Mouse (Mus musculus) midbrain, embryonic 11.5 days (tissue): ENCODE measurements around the gene Efcab2. TPM values are rescaled to one million over a fixed set of nuclear protein-coding genes. Genes with fewer than 3 reads are reported as not detected.

Experiments
- ATAC-seq: fragments of 200-750 bp; cut with Nextera tagmentation; 2 replicates; pipeline ENCODE4 v1.8.0; 2017; ENCODE audit warnings: moderate TSS enrichment, moderate library complexity; ENCODE audit not compliant: low FRiP score
- DNase-seq: peaks from one replicate; pipeline ENCODE4 v3.0.0; 2015; ENCODE audit warnings: low spot score; ENCODE audit errors: missing footprints
- H3K27ac ChIP-seq: fragments of 300-500 bp; sonication (generic); 2 replicates; pipeline ENCODE4 v1.5.1; 2014; ENCODE audit warnings: low read depth, low read length
- H3K27me3 ChIP-seq: fragments of 300-500 bp; sonication (generic); 2 replicates; pipeline ENCODE4 v1.6.1; 2014; ENCODE audit warnings: mild to moderate bottlenecking, low read length, moderate library complexity, mixed read lengths; ENCODE audit not compliant: control insufficient read depth, insufficient read depth
- H3K36me3 ChIP-seq: fragments of 300-500 bp; sonication (generic); 2 replicates; pipeline ENCODE4 v1.6.1; 2014; ENCODE audit warnings: mild to moderate bottlenecking, low read length, moderate library complexity, mixed read lengths; ENCODE audit not compliant: control insufficient read depth, insufficient read depth
- H3K4me1 ChIP-seq: fragments of 300-500 bp; sonication (generic); 2 replicates; pipeline ENCODE4 v1.6.1; 2014; ENCODE audit warnings: low read length; ENCODE audit not compliant: control insufficient read depth, insufficient read depth
- H3K4me2 ChIP-seq: fragments of 300-500 bp; sonication (generic); 2 replicates; pipeline ENCODE4 v1.6.1; 2014; ENCODE audit warnings: mild to moderate bottlenecking, moderate library complexity
- H3K4me3 ChIP-seq: fragments of 300-500 bp; sonication (generic); 2 replicates; pipeline ENCODE4 v1.5.1; 2014; ENCODE audit warnings: low read depth, low read length
- H3K9ac ChIP-seq: fragments of 300-500 bp; sonication (generic); 2 replicates; pipeline ENCODE4 v1.6.1; 2014; ENCODE audit warnings: low read length
- H3K9me3 ChIP-seq: fragments of 300-500 bp; sonication (generic); 2 replicates; pipeline ENCODE4 v1.6.1; 2016; ENCODE audit warnings: low read length; ENCODE audit not compliant: control insufficient read depth
- WGBS: fragments of 180-500 bp; shearing (Covaris S2); extraction: QIAGEN DNeasy Blood & Tissue Kit; methylation state at CpG from one replicate; pipeline ENCODE4 v1.1.7; 2014; 5-methylcytosine and 5-hydroxymethylcytosine counted together
- polyA plus RNA-seq: library from polyadenylated mRNA; unstranded; fragments of >200 nt; fragmentation: Nextera tagmentation; extraction: Ambion mirVana; gene quantifications from 2 replicates; pipeline ENCODE4 v1.2.1, GENCODE M21; 2014

Efcab2 gene
- polyA plus RNA-seq, 1 experiment from 2014 or later: 9.9 TPM

GRCm38 (mm10) chr1:178449933-178450332, 44.0 kb downstream of the Efcab2 start:
- Histone ChIP-seq H3K36me3 (no peaks in the 10 kb centered on the region), H3K27me3 (no peaks in the 10 kb centered on the region), H3K9ac (no peak overlapping the region), H3K4me3 (no peak overlapping the region), H3K4me1 (no peaks in the 10 kb centered on the region), H3K27ac (no peak overlapping the region), H3K4me2 (no peak overlapping the region), H3K9me3 (no peaks in the 10 kb centered on the region)
- DNase-seq (no peak), ATAC-seq (no peak)
- 80% methylated on average over 2 of the region's 2 CpGs for WGBS

GRCm38 (mm10) chr1:178454125-178454524, 48.2 kb downstream of the Efcab2 start:
- no peak for DNase-seq
- H3K4me3 ChIP-seq: no peak overlapping the region
- no peaks in the 10 kb centered on the region for H3K4me1 ChIP-seq
- H3K27ac ChIP-seq: no peak overlapping the region
- no peak overlapping the region for H3K9ac ChIP-seq
- no peaks in the 10 kb centered on the region for H3K36me3 ChIP-seq
- WGBS: 92% methylated on average over 3 of the region's 3 CpGs
- no peaks in the 10 kb centered on the region for H3K27me3 ChIP-seq
- no peak for ATAC-seq
- H3K9me3 ChIP-seq: no peaks in the 10 kb centered on the region
- no peak overlapping the region for H3K4me2 ChIP-seq

- 80% methylated on average over 1 of the region's 1 CpGs for WGBS
- no peak for DNase-seq
Measured at GRCm38 (mm10) chr1:178455120-178455519, 49.2 kb downstream of the Efcab2 start.

GRCm38 (mm10) chr1:178458029-178458428, 52.1 kb downstream of the Efcab2 start:
- Histone ChIP-seq H3K27ac (no peak overlapping the region), H3K36me3 (no peaks in the 10 kb centered on the region), H3K9ac (no peak overlapping the region), H3K27me3 (no peaks in the 10 kb centered on the region), H3K4me3 (no peak overlapping the region), H3K4me2 (no peak overlapping the region), H3K9me3 (no peaks in the 10 kb centered on the region), H3K4me1 (no peaks in the 10 kb centered on the region)
- DNase-seq: no peak
- ATAC-seq: no peak
- WGBS: 87% methylated on average over 2 of the region's 2 CpGs

More at GRCm38 (mm10) chr1:178455120-178455519, 49.2 kb downstream of the Efcab2 start:
- Histone ChIP-seq H3K36me3 (no peaks in the 10 kb centered on the region), H3K4me1 (no peaks in the 10 kb centered on the region), H3K9me3 (no peaks in the 10 kb centered on the region), H3K9ac (no peak overlapping the region), H3K4me2 (no peak overlapping the region), H3K27me3 (no peaks in the 10 kb centered on the region), H3K4me3 (no peak overlapping the region), H3K27ac (no peak overlapping the region)
- no peak for ATAC-seq

- no peak overlapping the region for H3K4me2 ChIP-seq
- H3K9ac ChIP-seq: no peak overlapping the region
- DNase-seq (peak; percentile 96), ATAC-seq (peak; percentile 88)
- H3K27ac ChIP-seq: no peak overlapping the region
- no peaks in the 10 kb centered on the region for H3K9me3 ChIP-seq
- no peaks in the 10 kb centered on the region for H3K27me3 ChIP-seq
- no peaks in the 10 kb centered on the region for H3K36me3 ChIP-seq
- H3K4me1 ChIP-seq: no peaks in the 10 kb centered on the region
- no peak overlapping the region for H3K4me3 ChIP-seq
- WGBS: 2% methylated on average over 2 of the region's 2 CpGs
Measured at GRCm38 (mm10) chr1:178463712-178464111, 57.8 kb downstream of the Efcab2 start.

GRCm38 (mm10) chr1:178464140-178464539, 58.3 kb downstream of the Efcab2 start:
- no peaks in the 10 kb centered on the region for H3K27me3 ChIP-seq
- ATAC-seq (peak; percentile 52), DNase-seq (peak; percentile 73)
- no peaks in the 10 kb centered on the region for H3K9me3 ChIP-seq
- no peak overlapping the region for H3K4me3 ChIP-seq
- no peak overlapping the region for H3K9ac ChIP-seq
- no peaks in the 10 kb centered on the region for H3K36me3 ChIP-seq
- WGBS: 51% methylated on average over 4 of the region's 4 CpGs
- no peak overlapping the region for H3K4me2 ChIP-seq
- no peak overlapping the region for H3K27ac ChIP-seq
- no peaks in the 10 kb centered on the region for H3K4me1 ChIP-seq

- WGBS: 77% methylated on average over 6 of the region's 6 CpGs
- no peak overlapping the region for H3K27ac ChIP-seq
Measured at GRCm38 (mm10) chr1:178467594-178467993, 61.7 kb downstream of the Efcab2 start.

GRCm38 (mm10) chr1:178468280-178468679, 62.4 kb downstream of the Efcab2 start:
- Histone ChIP-seq H3K4me1 (no peaks in the 10 kb centered on the region), H3K27ac (no peak overlapping the region), H3K36me3 (no peaks in the 10 kb centered on the region), H3K9ac (no peak overlapping the region), H3K9me3 (no peaks in the 10 kb centered on the region), H3K4me3 (no peak overlapping the region), H3K4me2 (no peak overlapping the region), H3K27me3 (no peaks in the 10 kb centered on the region)
- 11% methylated on average over 2 of the region's 2 CpGs for WGBS
- ATAC-seq (no peak), DNase-seq (peak; percentile 89)

More at GRCm38 (mm10) chr1:178467594-178467993, 61.7 kb downstream of the Efcab2 start:
- Histone ChIP-seq H3K36me3 (no peaks in the 10 kb centered on the region), H3K4me3 (no peak overlapping the region), H3K9ac (no peak overlapping the region), H3K27me3 (no peaks in the 10 kb centered on the region), H3K4me2 (no peak overlapping the region), H3K4me1 (no peaks in the 10 kb centered on the region), H3K9me3 (no peaks in the 10 kb centered on the region)
- no peak for ATAC-seq
- DNase-seq: peak; percentile 56

- H3K4me2 ChIP-seq: no peak overlapping the region
- H3K9me3 ChIP-seq: no peaks in the 10 kb centered on the region
- H3K27me3 ChIP-seq: no peaks in the 10 kb centered on the region
- no peak overlapping the region for H3K4me3 ChIP-seq
- H3K4me1 ChIP-seq: no peaks in the 10 kb centered on the region
- H3K9ac ChIP-seq: no peak overlapping the region
- no peak for DNase-seq
- ATAC-seq: no peak
- H3K36me3 ChIP-seq: no peaks in the 10 kb centered on the region
- H3K27ac ChIP-seq: no peak overlapping the region
Measured at GRCm38 (mm10) chr1:178483854-178484253, 78.0 kb downstream of the Efcab2 start.
